Mouse (Mus musculus): ENCODE data around the gene Kif13a. TPM values are rescaled to one million over a fixed set of nuclear protein-coding genes. Genes with fewer than 3 reads are reported as not detected.

Gene Kif13a
- not detected in 2 replicates for polyA plus RNA-seq (2012)

DNA sequence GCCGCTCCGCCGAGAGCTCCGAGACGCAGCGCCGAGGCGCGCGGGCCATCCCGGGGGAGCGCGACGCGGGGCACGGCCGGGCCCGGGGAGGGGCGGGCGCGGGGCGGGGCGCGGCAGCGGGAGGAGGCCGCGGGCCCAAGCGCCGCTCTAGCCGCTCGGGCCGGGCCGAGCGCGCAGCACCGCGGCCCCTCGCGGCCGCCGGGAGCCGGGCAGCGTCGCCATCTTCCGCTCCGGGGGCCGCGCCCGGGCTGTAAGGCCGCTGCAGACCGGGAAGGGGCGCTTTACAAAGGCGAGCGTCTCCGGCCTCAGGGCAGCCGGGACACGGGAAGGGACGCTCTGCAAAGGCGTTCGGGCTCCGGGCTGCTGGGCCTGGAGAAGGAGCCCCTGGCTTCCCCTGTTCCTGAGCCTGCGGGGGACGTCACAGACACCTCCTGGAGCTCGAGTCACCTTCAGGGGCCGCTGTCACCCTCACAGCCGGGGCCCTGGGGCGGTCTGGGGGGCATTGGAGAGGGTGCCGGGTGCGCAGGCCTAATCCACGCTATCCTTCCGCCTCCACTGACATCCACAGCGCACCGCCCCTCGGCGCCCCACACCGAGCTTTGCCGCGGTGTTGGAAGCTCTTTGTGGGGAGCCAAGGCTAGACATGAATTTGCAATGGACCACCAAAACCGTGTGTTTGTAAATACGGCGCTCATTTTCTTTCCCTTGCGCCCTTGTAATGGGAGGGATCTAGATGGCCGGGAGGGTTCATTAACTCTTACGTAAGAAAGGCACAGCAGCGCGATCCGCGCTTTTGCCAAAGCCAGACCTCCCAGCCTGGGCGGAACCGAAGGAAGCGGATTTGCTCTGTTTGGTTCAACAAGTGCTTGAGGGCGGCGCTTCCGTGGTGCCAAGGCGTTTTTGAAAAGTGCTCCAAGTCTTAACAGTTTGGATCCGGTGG lies at the start of gene Kif13a:
Gene Kif13a (minus strand): TSS at position 149 of the 940 bp plus-strand sequence.
- TF ChIP-seq GATA1 (IDR thresholded peaks at IDR 0.05; ENCODE audit: low read length) = no peak

DNA sequence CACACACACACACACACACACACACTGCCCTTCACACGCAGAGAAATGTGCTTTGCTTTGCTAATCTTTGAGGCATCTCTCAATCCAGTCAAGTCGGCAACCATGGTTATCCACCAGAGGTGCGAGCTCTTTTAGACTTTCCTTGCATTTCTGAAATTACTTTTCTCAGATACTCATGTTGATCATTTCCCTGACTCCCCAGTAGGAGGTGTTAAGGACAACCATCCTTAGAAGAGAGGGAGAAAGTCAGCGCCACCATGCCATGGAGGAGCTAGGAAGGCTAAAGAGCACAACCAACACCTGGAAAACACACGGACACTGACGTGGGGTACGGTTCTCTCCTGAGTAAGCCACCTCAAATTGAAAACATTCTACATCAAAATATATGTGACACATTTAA lies 46.9 kb upstream of the Kif13a start:
- no peak for TF ChIP-seq GATA1 (IDR thresholded peaks at IDR 0.05; ENCODE audit: low read length)

DNA sequence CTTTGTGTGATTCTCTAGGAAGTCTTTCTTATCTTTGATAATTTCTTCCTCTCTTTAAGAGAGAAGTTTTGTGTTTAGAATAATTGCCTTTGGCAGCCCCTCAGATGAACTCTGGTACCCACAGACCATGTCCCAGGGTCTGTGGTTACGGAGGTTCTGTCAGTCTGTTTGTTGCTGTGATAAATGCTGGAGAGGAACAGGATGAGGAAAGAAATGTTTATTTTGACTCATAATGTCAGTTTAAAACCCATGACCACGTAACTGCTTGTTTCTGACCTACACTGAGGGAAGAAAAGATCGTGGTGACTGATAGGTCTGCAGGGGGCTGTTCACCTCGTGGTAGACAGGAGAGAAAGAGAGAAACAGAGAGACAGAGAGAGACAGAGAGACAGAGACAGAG lies 46.3 kb upstream of the Kif13a start:
- no peak for TF ChIP-seq GATA1 (IDR thresholded peaks at IDR 0.05; ENCODE audit: low read length)

DNA sequence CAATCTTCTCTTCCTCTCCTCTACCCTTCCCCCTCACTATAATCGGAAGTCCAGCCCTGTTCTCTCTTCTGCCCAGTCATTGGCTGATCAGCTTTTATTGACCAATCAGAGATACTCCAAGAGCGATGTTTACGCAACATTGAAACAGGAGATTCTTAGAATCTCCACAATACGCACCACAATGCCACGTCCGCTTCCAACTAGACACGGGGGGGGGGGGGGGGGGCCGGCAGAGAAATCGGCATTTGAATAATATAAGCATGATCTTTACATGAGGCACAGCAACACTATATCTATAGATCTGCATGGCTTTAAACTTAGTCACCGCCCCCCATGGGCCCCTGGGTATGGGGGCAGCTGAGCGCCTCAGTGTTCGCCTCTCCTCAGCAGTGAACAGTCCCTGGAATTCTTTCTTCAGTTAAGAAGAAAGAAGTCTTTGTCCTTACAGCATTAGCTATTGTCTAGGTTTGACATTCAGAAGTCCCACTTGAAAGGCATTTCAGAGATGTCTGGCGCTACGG lies 45.4 kb upstream of the Kif13a start:
- TF ChIP-seq GATA1 (IDR thresholded peaks at IDR 0.05; ENCODE audit: low read length) = no peak

DNA sequence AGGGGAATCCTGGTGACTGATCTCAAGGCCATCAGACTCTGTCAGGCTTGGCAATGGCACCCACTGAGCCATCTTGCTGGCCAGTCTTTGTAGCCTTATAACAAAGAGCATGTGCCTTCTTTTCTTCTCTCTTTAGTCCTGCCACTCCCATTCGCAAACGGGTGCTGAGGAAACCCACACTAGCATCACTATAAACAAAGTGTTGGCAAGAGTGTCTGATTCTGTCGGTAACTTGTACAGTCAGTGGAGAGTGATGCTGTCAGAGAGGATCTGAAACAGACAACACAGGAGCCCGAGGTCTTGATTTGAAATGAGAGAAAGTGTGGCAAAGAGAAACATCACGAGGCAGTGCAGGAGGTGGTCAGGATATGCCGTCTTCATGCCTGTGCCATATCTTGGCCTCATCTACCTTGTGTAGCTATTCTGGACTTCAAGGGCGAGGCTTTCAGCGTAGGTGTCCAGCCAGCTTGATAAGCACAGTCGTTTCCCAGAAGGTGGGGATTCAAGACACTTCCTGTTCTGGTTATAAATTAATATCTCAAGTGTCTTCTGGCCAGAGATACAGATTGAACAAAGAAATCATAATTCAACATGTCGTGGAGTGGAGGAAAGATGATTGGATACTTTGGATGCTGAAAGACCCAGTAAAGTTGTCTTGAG lies 40.7 kb upstream of the Kif13a start:
- TF ChIP-seq GATA1 (IDR thresholded peaks at IDR 0.05; ENCODE audit: low read length) = no peak

DNA sequence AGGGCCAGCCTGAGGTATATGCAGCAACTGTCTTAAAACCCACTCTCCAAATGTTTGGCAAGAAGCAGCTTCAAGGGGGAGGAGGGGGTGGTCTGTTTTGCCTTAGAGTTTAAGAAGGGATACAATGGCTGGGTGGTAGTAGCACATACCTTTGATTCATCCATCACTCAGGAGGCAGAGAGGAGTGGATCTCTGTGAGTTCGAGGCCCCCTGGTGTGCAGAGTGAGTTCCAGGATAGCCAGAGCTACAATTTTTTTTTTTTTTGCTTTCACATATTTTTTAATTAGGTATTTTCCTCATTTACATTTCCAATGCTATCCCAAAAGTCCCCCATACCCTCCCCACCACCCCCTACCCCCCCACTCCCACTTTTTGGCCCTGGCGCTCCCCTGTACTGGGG lies 39.0 kb upstream of the Kif13a start:
- TF ChIP-seq GATA1 (IDR thresholded peaks at IDR 0.05; ENCODE audit: low read length) = no peak

DNA sequence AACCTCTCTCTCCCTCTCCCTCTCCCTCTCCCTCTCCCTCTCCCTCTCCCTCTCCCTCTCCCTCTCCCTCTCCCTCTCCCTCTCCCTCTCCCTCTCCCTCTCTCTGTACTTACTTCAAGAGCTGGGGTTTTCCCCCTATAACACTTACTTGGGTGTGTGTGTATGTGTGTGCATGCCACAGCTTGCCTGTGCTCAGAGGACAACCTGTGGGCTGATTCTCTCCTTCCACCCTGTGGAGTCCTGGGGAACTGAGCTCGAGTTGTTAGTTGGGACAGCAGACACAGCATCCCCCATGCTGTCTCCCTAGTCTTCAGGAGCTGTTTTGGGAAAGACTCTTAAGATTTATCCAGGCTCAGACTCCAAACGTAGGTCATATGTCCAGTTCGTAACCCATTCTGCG lies 37.6 kb upstream of the Kif13a start:
- no peak for TF ChIP-seq GATA1 (IDR thresholded peaks at IDR 0.05; ENCODE audit: low read length)

DNA sequence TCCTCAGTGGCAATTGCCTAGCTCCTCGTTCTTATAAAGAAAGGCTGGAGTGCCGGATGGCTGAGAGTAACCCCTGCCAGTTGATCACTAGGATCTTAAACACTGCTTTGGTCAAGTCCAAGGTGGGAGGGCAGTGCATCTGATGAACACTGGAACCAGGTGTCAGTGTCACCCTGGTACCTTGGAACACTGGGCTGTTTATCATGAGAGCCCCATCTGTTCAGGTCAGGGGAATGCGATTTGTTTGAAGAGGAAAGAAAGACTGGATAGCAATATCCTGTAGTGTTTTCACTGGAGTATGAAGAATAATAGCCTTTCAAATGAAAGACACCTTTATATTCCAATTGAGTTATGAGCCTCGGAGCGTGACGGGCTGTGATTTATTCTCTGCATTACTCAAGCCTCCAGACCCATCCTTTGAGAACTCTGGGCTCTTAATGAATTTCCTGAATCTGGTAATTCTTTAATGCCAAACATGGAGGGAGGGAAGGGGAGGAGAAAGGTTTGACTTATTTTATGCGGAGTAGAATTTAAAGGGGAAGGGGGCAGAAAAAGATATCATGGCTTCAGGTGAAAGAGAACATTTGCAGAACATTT lies 31.3 kb upstream of the Kif13a start:
- TF ChIP-seq GATA1 (IDR thresholded peaks at IDR 0.05; ENCODE audit: low read length) = no peak

DNA sequence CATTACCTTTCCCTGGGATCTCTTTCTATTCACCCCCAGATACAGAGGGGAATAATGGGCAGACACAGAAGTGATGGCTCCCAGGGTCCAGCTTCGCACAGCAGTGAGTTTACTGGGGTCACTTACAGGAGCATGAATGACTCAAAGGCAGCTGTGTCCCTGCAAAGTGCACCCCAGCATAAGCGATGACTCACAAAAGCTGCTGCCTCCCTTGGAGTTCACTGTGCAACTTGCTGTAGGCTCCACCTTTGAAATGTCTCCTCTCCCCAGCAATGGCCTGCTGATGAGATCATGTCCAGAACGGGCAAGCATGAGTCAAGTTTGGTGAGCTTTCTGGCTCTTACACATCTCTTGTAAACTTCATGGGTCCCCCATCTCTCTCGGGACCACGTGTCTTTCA lies 29.5 kb upstream of the Kif13a start:
- no peak for TF ChIP-seq GATA1 (IDR thresholded peaks at IDR 0.05; ENCODE audit: low read length)

DNA sequence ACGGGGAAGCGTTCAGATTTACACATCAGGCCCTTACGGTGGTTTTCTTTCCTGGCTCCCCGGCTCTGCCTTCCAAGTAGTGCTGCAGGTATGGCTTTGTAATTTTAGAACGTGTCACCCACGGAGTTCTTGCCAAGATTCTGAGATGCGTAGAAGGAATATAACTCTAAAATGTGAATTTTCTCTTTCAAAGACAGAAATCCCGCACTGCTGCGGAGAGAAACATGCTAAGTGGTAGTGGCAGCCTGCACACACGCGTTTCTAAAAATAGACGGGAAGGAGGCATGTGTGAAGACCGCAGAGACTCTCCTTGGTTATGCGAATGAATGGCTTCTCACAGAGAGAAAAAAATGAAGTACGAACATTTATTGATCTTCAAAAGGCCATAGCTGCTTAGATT lies 21.5 kb upstream of the Kif13a start:
- no peak for TF ChIP-seq GATA1 (IDR thresholded peaks at IDR 0.05; ENCODE audit: low read length)

DNA sequence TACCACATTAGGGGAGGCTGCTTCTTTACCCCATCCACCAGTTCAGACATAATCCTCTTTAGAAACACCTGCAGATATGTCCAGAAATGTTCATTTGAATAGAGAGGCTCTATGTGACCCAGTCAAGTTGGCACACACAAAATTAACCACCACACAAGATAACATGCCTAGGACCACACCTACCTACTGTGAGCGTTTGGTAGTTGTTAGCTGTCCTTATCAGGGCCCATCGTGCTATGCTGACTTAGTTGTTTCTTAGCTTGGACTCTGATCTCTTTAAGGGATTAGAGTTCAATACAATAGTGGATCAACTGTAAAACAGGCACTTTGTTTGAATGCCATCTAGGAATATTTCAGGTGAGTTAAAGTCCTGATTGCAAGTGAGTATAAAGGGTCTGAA lies 20.1 kb upstream of the Kif13a start:
- TF ChIP-seq GATA1 (IDR thresholded peaks at IDR 0.05; ENCODE audit: low read length) = no peak

DNA sequence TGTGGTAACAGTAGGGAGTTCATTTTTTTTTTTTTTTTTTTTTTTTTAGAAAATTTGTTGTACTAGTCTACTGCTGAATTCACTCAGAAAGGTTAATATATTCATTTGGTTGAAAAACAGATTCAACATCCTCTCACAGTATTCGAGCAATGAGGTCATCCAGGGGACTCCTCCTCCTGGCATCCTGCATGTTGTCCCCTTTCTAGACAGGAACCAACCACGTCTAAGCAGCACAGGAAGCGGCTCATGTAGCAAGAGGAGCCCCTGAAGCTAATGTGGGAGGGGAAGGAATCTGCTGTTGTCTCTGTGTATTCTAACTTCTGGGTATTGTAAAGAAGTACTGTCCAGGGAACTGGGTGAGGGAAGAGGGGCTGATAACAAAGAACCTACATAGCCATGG lies 18.4 kb upstream of the Kif13a start:
- TF ChIP-seq GATA1 (IDR thresholded peaks at IDR 0.05; ENCODE audit: low read length) = no peak

DNA sequence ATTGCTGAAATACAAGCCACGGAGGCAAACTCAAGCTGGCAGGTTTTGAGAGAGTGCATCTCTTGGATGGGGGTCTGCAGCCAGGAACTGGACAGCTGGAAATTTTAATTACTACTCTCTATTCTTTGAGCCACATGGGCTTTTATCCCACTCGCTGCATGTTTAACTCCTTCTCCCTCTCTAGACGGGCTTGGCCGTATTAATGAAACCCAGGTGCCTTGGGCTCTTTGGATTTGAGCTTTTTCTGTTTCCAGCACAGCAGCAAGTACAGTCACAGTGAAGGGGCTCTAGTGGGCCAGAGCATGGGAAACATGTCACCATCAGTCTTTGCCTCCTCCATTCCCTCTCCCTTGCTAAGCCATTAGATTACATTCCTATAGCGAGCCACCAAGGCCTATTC lies 16.4 kb upstream of the Kif13a start:
- TF ChIP-seq GATA1 (IDR thresholded peaks at IDR 0.05; ENCODE audit: low read length) = no peak

DNA sequence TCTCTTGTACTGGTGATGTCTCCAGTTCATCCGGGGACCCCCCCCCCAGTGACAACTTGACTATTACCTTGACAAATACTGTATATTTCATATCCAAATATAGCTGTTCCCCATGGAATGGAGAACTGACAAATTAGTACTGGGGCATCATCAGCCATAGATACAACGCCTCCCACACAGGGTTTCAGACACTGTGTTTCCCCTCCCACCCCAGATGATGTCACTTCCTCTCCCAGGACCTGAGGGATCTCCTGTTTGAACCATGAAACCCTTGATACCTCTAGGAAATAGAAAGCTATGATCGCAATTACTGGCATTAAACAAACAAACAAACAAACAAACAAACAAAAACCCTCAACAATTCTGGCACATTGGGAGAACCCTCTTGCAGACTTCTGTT lies 15.6 kb upstream of the Kif13a start:
- TF ChIP-seq GATA1 (IDR thresholded peaks at IDR 0.05; ENCODE audit: low read length) = no peak

DNA sequence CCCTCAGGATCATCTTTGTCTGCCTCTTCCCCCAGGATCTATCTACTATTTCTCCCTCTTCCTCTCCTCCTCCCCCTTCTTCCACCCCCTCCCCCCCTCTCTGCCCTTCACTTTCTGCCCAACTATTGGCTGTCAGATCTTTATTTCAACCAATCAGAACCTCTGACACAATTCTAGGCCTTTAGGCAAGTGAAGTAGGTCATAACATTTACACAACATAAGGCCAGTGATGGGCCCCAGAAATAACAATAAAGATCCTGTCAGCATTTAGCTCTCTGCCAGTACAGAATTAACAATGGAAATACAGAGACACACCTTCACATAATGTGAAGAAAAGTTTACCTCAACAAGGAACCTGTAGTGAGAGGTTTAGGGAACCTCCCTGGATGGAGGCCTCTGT lies 13.6 kb upstream of the Kif13a start:
- no peak for TF ChIP-seq GATA1 (IDR thresholded peaks at IDR 0.05; ENCODE audit: low read length)

DNA sequence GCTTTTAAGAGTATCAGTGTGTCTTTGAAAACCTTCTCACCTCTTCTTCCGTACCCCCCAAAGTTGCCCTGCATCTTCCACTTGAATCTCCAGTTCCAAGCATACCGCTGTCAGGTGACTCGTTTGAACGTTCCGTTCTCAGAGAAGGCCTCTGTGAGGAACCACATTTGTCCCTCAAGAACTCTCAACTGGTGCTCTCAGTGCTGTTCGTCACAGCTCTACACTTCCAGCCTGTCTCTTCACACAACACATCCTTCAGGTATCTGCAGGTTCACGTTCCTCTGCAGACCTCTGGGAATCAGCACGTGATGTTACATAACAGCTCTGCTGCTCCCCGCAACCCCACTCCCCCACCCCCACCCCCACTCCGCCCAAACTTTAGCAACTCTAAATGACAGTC lies 4.4 kb upstream of the Kif13a start:
- no peak for TF ChIP-seq GATA1 (IDR thresholded peaks at IDR 0.05; ENCODE audit: low read length)
